Mouse (Mus musculus) forebrain, embryonic 10.5 days (tissue): ENCODE results near the gene Gm13691. TPM values are rescaled to one million over a fixed set of nuclear protein-coding genes. Genes with fewer than 3 reads are reported as not detected.

Experiments used
- DNase-seq: peaks from one replicate; pipeline ENCODE4 v3.0.0-alpha.2; 2017; ENCODE audit warnings: low spot score; ENCODE audit errors: extremely low spot score
- H3K27ac ChIP-seq: fragments of 300-500 bp; sonication (generic); 2 replicates; pipeline ENCODE4 v1.5.1; 2016; ENCODE audit warnings: mild to moderate bottlenecking
- H3K27me3 ChIP-seq: fragments of 300-500 bp; sonication (generic); 2 replicates; pipeline ENCODE4 v1.6.1; 2016; ENCODE audit warnings: mild to moderate bottlenecking; ENCODE audit not compliant: poor library complexity, severe bottlenecking
- H3K36me3 ChIP-seq: fragments of 300-500 bp; sonication (generic); replicated peaks from 2 replicates; pipeline ENCODE4 v1.6.1; 2016; ENCODE audit warnings: mild to moderate bottlenecking, moderate library complexity
- H3K4me1 ChIP-seq: fragments of 300-500 bp; sonication (generic); 2 replicates; pipeline ENCODE4 v1.6.1; 2016
- H3K4me3 ChIP-seq: fragments of 300-500 bp; sonication (generic); 2 replicates; pipeline ENCODE4 v1.5.1; 2016; ENCODE audit warnings: mild to moderate bottlenecking, moderate library complexity
- H3K9me3 ChIP-seq: fragments of 300-500 bp; sonication (generic); 2 replicates; pipeline ENCODE4 v1.6.1; 2016; ENCODE audit warnings: mild to moderate bottlenecking, moderate library complexity
- WGBS: fragments of 180-500 bp; shearing (Covaris S2); methylation state at CpG from one replicate; pipeline ENCODE4 v1.1.7; 2016; 5-methylcytosine and 5-hydroxymethylcytosine counted together
- polyA plus RNA-seq: library from polyadenylated mRNA; unstranded; fragments of >200 nt; fragmentation: Nextera tagmentation; extraction: Ambion mirVana; gene quantifications from 2 replicates; pipeline ENCODE4 v1.2.1, GENCODE M21; 2016

Gm13691 gene
- polyA plus RNA-seq, 1 experiment from 2014 or later, result not detected

DNA sequence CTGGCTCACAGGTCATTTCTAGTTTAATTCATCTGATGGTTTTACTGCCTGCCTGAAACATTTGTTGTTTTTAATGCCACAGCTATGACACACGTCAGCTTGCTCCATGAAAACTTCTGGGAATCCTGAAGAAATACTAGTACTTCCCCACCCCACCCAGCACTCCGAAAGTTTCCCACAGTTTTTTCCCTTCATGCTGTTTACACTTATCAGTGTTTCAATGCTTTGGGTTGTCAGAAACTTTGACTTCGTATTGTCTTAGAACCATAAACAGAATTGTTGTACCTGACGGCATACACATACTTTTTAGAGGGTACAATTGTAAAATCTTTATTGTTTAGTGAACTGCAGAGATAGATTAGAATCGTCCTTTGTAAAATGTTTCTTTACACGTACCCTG, 48.9 kb downstream of the Gm13691 start:
- DNase-seq, result no peak
- Histone ChIP-seq H3K27me3 (no peaks in the 10 kb centered on the region), H3K27ac (no peak overlapping the region), H3K36me3 (no peaks in the 10 kb centered on the region), H3K9me3 (no peaks in the 10 kb centered on the region), H3K4me1 (no peaks in the 10 kb centered on the region), H3K4me3 (no peak overlapping the region)
- 84% methylated on average over 6 of the region's 6 CpGs for WGBS

Other genes with a start within 250 kb of the Gm13691 start
- 34.4 and 37.5 TPM in 2 replicates for gene Fam171b, start 177.9 kb upstream of the Gm13691 start, polyA plus RNA-seq
- gene Zswim2, start 49.3 kb upstream of the Gm13691 start, polyA plus RNA-seq, result not detected in 2 replicates
- gene Gm13698, start 34.9 kb upstream of the Gm13691 start, polyA plus RNA-seq, result not detected in 2 replicates
- gene Gm13693, start 29.1 kb upstream of the Gm13691 start, polyA plus RNA-seq, result not detected in 2 replicates
- gene Gm13695, start 23.2 kb upstream of the Gm13691 start, polyA plus RNA-seq, result not detected in 2 replicates
- not detected in 2 replicates for gene Gm13696, start 17.4 kb upstream of the Gm13691 start, polyA plus RNA-seq
- gene Gm13694, start 11.6 kb upstream of the Gm13691 start, polyA plus RNA-seq, result not detected in 2 replicates
- gene Gm13697, start 5.8 kb upstream of the Gm13691 start, polyA plus RNA-seq, result not detected in 2 replicates